Mouse (Mus musculus): ENCODE data around the gene Bcl2a1d. TPM values are rescaled to one million over a fixed set of nuclear protein-coding genes. Genes with fewer than 3 reads are reported as not detected.
"Not testable (repeated sequence)": the region's sequence is repeated elsewhere in the genome, so short reads cannot be mapped to it uniquely, and the experiment has no call there.

Bcl2a1d gene
- polyA plus RNA-seq, 1 experiment from 2014 or later = 0.39 TPM

DNA sequence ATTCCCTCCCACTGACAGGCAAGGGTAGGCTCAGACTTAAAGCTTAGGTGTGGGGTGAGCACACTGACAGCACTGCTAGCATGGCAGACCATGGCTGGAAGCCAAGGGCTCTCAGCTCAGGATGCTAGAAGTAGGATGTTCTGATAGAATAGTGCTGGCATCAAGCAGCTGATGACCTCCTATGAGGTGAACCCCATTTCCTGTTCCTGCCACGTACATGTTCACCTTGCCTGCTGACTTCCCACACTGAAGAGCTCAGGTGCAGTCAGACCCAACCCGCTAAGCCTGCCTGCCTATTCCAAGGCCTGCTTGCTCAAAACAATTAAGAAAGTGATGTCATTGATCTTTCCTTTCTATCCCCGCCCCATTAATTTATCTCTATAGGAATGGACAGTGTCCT, 42.3 kb downstream of the Bcl2a1d start:
- not testable (repeated sequence) for ATAC-seq (replicated peaks; ENCODE audit: insufficient number of reproducible peaks, insufficient read depth, low FRiP score, low read depth); H3K36me3 ChIP-seq; H3K27me3 ChIP-seq; H3K9ac ChIP-seq; H3K4me2 ChIP-seq; H3K4me3 ChIP-seq; H3K4me1 ChIP-seq (replicated peaks); H3K27ac ChIP-seq; H3K9me3 ChIP-seq (replicated peaks)
- 82% methylated on average over 3 of the region's 3 CpGs for WGBS

DNA sequence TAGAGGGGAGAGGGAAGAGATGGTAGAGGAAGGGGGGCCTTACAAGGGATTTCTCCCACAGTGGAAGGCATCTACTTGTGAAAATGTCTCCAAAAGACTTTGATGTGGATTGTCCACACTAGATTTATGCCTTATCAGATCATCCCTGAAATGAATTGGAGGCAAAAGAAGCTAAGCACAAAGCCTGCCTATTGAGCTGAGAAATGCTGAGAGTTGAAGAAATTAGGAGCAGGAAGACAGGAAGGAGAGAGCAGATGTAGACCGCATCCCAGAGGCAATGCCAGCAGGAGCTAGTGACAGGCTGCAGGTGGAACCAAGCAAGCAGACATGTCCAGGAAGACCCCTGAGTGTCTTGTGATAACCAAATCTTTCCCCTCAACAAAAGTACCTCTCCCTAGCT, 45.0 kb downstream of the Bcl2a1d start:
- not testable (repeated sequence) for ATAC-seq (replicated peaks; ENCODE audit: insufficient number of reproducible peaks, insufficient read depth, low FRiP score, low read depth); H3K9me3 ChIP-seq (replicated peaks); H3K4me1 ChIP-seq (replicated peaks); H3K27ac ChIP-seq; H3K36me3 ChIP-seq; H3K4me2 ChIP-seq; H3K27me3 ChIP-seq; H3K4me3 ChIP-seq; H3K9ac ChIP-seq
- WGBS = 95% methylated on average over 1 of the region's 1 CpGs

Other genes with a start within 250 kb of the Bcl2a1d start
- 51.5 and 52.1 TPM in 2 replicates for gene Syncrip, start 249.3 kb downstream of the Bcl2a1d start, polyA plus RNA-seq (2015; fragmentation: Nextera tagmentation; extraction: Ambion mirVana)
- gene Zfp949, start 183.9 kb downstream of the Bcl2a1d start, polyA plus RNA-seq (2015; fragmentation: Nextera tagmentation; extraction: Ambion mirVana) = 7.6 and 9.0 TPM in 2 replicates
- 0.08 and 0.16 TPM in 2 replicates for gene Trim43a, start 151.0 kb downstream of the Bcl2a1d start, polyA plus RNA-seq (2015; fragmentation: Nextera tagmentation; extraction: Ambion mirVana)
- 29.7 and 34.0 TPM in 2 replicates for gene Mthfsl, start 11.6 kb downstream of the Bcl2a1d start, polyA plus RNA-seq (2015; fragmentation: Nextera tagmentation; extraction: Ambion mirVana)
- 0.13 TPM in 1 of 2 replicates, not detected in the other for gene Trim43c, start 107.2 kb upstream of the Bcl2a1d start, polyA plus RNA-seq (2015; fragmentation: Nextera tagmentation; extraction: Ambion mirVana)
- 0.69 and 0.71 TPM in 2 replicates for gene Bcl2a1a, start 225.0 kb upstream of the Bcl2a1d start, polyA plus RNA-seq (2015; fragmentation: Nextera tagmentation; extraction: Ambion mirVana)